Mouse (Mus musculus): ENCODE measurements around the gene Lypd6.

Lypd6 gene

DNA sequence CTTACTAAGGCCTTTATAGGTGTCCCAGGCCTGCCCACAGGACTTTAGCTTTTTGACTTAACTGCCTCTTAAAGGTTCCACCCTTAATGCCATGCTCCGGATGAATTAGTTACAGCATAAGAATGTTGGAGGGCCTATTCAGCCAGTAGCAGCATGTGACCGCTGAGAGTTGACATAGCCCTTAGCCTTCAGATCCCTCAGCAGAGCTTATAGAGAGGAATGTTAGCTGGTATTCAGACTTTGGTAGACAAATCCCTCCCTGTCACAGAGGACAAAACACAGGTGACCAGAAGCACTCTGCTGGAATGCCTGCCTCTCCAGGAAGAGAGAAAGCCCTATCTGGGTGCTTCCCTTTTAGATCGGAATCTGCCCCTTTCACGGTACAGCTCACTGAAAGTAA, 109.5 kb downstream of the Lypd6 start:
- DNase-seq: no peak

DNA sequence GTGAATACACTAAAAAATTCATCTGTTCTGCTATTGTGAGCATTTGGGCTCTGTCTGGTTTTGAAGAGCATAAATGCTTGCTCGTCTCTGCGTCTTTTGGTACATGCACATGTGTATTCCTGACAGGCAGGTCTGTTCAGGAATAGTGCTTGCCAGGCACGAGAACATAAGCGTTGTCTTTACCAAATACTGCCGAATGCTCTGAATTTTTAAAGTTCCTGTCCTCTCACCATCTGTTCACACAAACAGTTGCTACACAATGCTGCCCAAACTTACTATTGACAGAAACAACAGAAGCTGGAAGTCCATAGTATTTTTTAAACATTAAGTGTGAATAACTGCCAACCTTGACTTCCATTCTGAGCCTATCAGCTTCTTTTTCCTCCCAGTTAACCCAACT, 112.9 kb downstream of the Lypd6 start:
- peak; percentile 40 for DNase-seq

DNA sequence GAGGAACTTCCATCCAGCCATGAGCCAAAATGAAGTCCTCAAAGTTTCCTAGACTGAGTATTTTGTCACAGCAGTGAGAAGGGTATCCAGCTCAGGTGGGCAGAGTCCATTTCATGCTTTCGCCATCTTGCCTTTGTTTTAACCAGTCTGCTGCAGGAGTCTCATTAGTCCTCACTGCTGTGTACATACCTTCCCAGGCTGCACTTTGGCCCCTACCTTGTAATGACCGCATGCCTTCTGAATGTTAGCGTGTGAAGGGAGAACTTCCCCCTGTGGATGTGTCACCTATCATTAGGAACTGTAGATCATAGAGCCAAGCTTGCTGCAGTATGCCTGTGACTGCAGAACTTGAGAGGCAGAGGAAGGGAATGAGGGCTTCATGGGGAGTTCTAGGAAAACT, 114.2 kb downstream of the Lypd6 start:
- DNase-seq: no peak

DNA sequence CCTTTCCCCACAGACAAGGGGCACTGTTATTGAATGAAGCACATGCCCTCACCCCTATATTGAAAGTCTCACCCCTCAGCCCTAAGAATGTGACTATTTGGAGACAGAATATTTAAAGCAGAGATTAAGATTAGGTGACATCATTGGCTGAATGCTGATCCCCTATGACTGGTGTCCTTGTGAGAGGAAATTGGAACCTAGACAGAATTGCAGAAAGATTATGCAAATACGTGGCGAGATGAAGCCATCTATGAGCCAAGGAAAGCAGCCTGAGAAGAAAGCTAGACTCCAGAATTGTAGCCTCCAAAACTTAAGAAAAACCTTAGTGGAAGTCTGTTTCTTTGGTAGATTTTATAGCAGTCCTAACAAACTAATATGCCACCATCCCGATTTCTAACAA, 115.1 kb downstream of the Lypd6 start:
- no peak for DNase-seq

DNA sequence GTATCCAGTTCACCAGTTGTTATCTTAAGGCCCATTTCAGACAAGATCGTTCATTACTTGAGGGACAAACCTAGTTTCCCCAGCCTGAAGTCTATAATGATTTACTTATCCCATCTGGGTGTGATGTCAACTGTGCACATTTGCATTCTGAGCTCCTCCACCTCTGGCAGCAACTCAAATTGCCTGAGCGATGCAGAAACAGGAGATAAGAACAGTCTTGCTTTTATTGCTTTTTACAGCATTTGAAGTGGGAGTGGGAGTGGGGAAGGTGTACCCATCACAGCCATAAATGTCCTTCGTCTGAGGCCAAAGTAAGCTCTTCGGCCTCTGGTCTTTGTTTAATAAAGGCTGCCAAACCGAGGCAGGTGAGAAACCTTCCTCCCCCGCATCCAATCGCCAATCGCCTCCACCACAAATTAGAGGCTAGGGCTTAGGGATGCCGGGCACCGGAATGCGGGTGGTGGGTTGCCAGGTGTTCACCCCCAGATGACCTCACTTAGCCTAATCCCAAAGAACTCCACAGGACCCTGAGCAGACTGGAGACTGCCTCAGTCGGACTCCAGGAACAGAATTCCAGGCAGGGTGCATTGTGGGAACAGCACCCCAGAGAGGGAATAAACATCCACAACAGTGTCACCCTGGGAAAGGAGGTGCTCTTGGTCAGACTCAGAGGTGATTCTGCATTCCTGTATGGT, 120.6 kb downstream of the Lypd6 start:
- no peak for DNase-seq

DNA sequence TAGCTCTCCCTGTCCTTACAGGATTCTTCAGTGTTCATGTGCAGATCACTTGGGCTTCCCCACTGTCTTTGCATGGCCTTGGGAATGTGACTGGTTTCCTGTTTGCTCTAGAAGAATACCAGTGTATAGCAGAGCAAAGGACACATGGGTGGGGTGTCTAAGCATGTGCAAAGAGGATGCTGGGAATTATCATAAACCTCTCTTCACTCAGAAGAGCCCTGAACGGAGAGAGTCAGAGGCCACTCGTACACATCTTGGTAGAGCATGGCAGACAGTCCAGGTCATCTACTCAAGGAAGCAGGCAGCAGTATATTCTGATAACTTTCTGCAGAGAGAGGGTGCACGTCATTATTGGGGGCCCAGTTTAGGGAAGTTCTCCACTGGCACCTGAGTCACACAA, 122.6 kb downstream of the Lypd6 start:
- no peak for DNase-seq

DNA sequence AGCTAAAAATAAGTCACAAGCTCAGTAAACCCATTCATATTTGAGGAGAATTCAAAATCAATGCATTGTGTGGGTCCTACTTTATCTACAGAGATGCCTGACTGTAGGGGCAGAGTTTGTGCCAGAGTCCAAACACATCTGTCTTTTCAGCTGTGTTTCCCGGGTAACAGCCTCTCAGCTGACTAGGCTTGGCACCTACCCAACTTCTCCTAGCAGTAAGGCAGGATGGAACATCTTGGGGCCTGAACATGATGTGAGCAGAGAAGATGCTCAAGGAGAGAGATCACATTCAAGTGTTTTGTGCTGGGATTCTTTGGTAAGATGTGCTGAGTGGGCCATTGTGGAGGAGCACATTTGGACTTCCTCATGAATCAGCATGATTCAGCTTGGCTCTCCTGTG, 130.5 kb downstream of the Lypd6 start:
- peak; percentile 63 for DNase-seq

DNA sequence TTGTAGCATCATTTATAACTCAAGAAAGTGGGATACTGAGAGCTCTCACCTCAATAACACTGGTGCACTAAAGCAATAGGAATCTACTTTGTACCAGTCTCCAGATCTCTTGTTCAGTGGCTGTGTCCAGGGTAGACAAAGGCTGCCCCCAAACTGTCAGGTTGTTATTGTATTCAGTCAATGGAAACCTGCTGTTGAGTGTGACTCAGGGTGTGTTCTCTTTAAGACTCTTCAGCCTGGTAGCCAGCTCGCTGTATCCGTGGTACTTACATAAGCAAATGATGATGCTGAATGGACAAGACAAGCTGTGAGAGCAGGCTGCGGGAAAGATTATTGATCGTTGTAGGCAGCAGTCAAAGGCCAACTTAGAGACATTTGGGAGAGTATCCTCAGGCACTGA, 131.6 kb downstream of the Lypd6 start:
- DNase-seq: no peak

DNA sequence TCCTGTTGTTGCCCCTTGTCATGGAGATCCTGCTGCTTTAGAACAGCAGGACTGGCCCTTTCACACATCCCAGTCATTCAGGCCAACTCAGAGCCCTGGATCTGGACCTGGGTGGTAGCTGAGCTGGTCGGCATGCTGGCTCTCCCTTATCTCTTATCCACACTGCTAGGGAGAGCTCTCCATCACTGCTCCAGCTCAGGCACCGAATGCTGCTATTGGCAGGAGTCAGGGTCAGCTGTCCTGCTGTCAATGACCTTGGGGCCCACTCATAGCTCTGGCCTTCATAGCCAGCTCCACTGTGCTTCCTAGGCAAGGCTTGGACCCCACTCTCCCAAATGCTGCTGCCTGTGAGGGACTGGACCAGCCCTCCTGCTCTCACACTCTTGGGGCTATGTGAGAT, 134.3 kb downstream of the Lypd6 start:
- no peak for DNase-seq

DNA sequence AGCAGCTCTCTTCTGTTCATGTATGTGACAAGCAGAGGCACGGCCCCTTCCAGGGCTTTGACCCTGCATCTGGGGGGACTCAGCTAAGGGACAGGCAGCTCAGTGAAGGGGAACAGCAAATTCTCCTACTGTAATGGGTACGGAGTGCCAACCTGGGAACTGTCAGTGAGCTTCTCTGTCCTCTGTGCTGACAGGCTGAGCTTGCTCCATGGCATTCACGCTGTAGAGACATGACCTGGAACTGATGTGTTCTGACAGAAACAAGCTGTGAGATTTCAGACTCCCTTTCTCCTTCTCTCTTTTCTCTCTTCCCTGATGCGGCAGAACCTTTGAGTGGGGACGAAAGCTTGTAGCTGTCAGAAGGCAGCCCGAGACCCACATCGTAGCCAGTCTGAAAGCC, 154.3 kb downstream of the Lypd6 start:
- DNase-seq: no peak

DNA sequence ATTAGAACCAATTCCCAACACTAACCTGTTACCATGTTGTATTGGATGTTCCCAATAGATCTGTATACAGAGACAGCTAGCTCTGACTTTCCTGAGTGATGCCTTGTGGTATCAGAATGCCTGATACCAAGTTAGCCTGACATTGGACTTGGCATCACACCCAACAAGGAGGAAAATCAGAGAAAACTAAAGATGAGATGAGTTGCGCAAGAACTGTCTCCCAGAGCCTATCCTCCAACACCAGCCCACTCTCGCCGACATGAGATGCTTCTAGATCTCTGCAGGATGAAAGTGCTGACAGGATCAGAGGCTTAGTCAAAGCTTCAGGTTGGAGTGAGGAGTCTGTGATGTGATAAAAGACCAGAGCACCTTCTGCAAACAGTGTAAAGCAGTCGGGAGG, 158.8 kb downstream of the Lypd6 start:
- DNase-seq: no peak

DNA sequence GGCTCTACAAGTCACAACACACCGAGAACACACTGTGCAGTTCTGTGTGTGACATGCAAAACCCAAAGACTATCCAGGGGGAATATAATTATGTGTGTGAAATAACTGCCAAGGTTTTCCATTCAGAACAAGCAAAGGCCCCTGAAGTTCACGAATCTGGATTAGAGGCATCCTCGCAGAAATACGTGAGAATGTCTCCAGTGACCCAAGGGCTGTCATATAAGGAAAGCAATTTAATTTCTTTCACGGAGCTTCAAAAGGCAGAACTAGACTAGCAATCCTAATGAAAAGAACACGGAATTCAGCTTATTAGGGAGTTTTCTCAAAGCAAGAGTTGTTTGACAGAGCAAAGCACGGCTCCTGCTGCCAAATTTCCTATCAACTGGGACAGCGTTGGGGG, 167.3 kb downstream of the Lypd6 start:
- DNase-seq: no peak

All from layer of hippocampus, adult 9-11 months (tissue).